Mouse (Mus musculus): ENCODE data around the gene Trafd1.

DNA sequence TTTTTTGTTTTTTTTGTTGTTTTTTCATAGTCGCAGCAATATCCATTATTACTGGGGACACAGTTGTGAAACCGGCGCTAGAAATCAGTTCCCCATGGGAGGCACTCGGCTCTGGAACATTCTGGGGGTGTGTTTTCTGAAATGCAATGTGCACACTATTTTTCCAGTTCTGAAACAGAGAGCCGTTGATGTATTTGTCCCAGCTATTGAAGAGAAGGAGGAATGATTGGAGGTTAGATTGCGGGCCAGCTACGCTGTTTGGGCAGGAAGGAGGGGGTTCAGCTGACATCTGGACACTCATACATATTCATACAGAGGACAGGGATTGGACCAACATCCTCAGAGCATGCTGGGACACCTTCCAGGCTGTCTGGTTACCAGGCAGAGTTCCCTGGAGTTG lies 3.7 kb upstream of the Trafd1 start:
- no peak for TF ChIP-seq E2F4 (IDR thresholded peaks at IDR 0.05; ENCODE audit: insufficient read depth)
- no peak for TF ChIP-seq TCF12 (IDR thresholded peaks at IDR 0.05; ENCODE audit: insufficient read depth, poor library complexity, severe bottlenecking)
- TF ChIP-seq SRF (IDR thresholded peaks at IDR 0.05; ENCODE audit: control insufficient read depth, insufficient read length, low read depth): no peak
